Mouse (Mus musculus) kidney, postnatal 0 days (tissue): Measurements from ENCODE around the gene Osbpl10. TPM values are rescaled to one million over a fixed set of nuclear protein-coding genes. Genes with fewer than 3 reads are reported as not detected.

Experiments used
- ATAC-seq: fragments of 200-750 bp; cut with Nextera tagmentation; replicated peaks from 2 replicates; pipeline ENCODE4 v1.8.0; 2017; ENCODE audit warnings: low read depth, moderate number of reproducible peaks, moderate TSS enrichment, moderate library complexity; ENCODE audit not compliant: low FRiP score
- DNase-seq: peaks from one replicate; pipeline ENCODE4 v3.0.0-alpha.2; 2016; ENCODE audit warnings: low spot score
- H3K27ac ChIP-seq: fragments of 300-500 bp; sonication (generic); 2 replicates; pipeline ENCODE4 v1.5.1; 2014; ENCODE audit warnings: mild to moderate bottlenecking
- H3K27me3 ChIP-seq: fragments of 300-500 bp; sonication (generic); 2 replicates; pipeline ENCODE4 v1.6.1; 2014; ENCODE audit warnings: low read length, mixed read lengths; ENCODE audit not compliant: insufficient read depth
- H3K36me3 ChIP-seq: fragments of 300-500 bp; sonication (generic); 2 replicates; pipeline ENCODE4 v1.6.1; 2014; ENCODE audit warnings: low read length, mixed read lengths; ENCODE audit not compliant: insufficient read depth
- H3K4me1 ChIP-seq: fragments of 300-500 bp; sonication (generic); replicated peaks from 2 replicates; pipeline ENCODE4 v1.6.1; 2014; ENCODE audit warnings: antibody characterized with exemption, low read length, mixed read lengths; ENCODE audit not compliant: insufficient read depth
- H3K4me2 ChIP-seq: fragments of 300-500 bp; sonication (generic); 2 replicates; pipeline ENCODE4 v1.6.1; 2014; ENCODE audit warnings: mild to moderate bottlenecking, low read length, moderate library complexity, mixed read lengths
- H3K4me3 ChIP-seq: fragments of 300-500 bp; sonication (generic); replicated peaks from 2 replicates; pipeline ENCODE4 v1.5.1; 2014; ENCODE audit warnings: low read depth, low read length
- H3K9ac ChIP-seq: fragments of 300-500 bp; sonication (generic); 2 replicates; pipeline ENCODE4 v1.6.1; 2014; ENCODE audit warnings: low read depth, low read length
- H3K9me3 ChIP-seq: fragments of 300-500 bp; sonication (generic); replicated peaks from 2 replicates; pipeline ENCODE4 v1.6.1; 2016; ENCODE audit warnings: low read length, inconsistent platforms, mixed read lengths
- CTCF ChIP-seq: IDR thresholded peaks from 2 replicates; pipeline ENCODE4 v1.5.1; 2016; ENCODE audit warnings: antibody characterized with exemption, low read depth, mild to moderate bottlenecking, moderate library complexity
- WGBS: fragments of 180-500 bp; shearing (Covaris S2); extraction: QIAGEN DNeasy Blood & Tissue Kit; methylation state at CpG from one replicate; pipeline ENCODE4 v1.1.7; 2014; 5-methylcytosine and 5-hydroxymethylcytosine counted together
- polyA plus RNA-seq: library from polyadenylated mRNA; unstranded; fragments of >200 nt; fragmentation: Nextera tagmentation; extraction: Ambion mirVana; gene quantifications from 2 replicates; pipeline ENCODE4 v1.2.1, GENCODE M21; 2015

The Osbpl10 gene
- polyA plus RNA-seq, 1 experiment from 2014 or later: 2.8 TPM

DNA sequence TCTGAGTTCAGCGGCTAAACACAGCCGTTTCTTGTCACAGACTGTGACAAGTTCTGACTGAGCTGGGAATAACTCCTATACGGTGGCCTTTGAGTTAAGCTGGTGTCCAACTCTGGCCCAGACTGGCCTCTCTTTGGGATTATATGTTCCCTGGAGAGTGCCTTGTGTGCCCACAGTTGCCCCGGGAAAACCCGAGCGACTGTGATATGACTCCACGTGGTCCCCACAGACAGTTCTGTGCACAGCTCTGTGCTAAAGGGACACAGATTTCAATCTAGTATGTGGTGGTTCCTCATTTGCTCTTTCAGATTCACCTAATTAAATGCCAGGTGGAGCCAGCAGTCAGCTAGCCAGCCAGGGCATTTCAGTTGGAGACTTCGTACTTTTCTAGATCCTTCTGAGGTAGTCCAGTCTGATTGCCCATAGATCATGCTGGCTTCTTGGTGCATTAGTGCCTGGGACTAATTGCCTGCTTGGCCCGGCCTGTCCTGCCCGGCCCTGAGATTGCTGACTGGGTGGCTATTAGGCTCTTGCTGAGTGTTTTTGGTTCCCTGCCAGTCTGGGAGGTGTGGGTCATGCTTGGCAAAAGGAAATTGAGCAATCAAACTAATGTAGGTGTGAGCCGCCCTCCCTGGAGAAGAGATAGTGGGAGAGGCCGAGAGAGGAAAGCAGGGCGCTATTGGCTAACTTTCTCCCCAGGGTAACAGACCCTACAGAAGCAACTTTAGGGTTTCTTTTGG lies 71.8 kb downstream of the Osbpl10 start:
- Histone ChIP-seq H3K9ac (no peak overlapping the region), H3K27ac (0 out of 2 replicates have a peak overlapping the region, but pooled peaks have one; percentile 6), H3K4me3 (no peak overlapping the region), H3K4me2 (no peak overlapping the region), H3K27me3 (no peaks in the 10 kb centered on the region), H3K9me3 (no peaks in the 10 kb centered on the region), H3K36me3 (no peaks in the 10 kb centered on the region), H3K4me1 (peaks cover 10% of the 10 kb centered on the region; the same call in 1 of the 2 replicates)
- no peak for DNase-seq
- TF ChIP-seq CTCF: no peak
- ATAC-seq: 0 out of 2 replicates have a peak, but pooled peaks have one; percentile 7
- 61% methylated on average over 13 of the region's 13 CpGs for WGBS

DNA sequence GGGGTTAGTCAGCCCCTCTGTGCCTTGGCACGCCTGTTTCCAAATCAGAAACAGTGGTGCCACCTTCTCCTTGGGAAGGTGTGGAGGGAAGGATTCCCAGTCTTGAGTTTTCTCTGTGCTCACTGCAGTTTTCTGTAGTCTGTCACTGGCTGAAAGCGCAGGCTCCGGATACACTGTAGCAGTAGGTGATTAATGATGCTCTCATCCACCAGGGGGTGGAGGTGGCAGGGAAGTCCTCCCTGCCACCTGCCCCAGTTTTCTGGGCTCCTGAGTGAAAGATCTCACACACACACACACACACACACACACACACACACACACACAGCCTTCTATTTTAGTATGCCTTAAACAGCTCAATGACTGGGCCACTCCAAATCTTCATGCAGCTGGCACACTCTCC lies 73.6 kb downstream of the Osbpl10 start:
- 57% methylated on average over 3 of the region's 3 CpGs for WGBS
- Histone ChIP-seq H3K27ac (no peak overlapping the region), H3K4me3 (no peak overlapping the region), H3K4me2 (no peak overlapping the region), H3K9ac (no peak overlapping the region), H3K27me3 (no peaks in the 10 kb centered on the region), H3K9me3 (no peaks in the 10 kb centered on the region), H3K36me3 (no peaks in the 10 kb centered on the region), H3K4me1 (0 out of 2 replicates have a peak, but pooled peaks cover 5% of the 10 kb centered on the region)
- TF ChIP-seq CTCF: no peak
- ATAC-seq (no peak), DNase-seq (no peak)

DNA sequence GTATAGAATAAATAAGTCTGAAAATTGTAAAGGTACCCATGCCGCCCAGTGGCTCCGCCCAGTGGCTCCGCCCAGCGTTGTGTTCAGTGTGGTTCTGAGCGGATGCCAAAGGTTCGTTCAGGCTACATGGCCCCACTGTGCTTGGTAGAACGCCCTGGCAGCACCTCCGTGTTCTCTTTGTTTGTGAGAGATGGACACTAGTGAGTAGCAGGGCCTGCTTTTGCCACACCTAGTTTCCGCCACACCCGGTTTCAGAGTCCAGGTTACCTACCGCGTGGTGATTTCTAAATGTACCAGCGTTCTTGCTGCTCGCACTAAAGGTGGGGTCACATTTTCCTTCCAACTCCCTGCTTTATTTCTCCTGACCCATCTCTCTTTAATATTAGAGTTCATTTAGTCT lies 75.4 kb downstream of the Osbpl10 start:
- Histone ChIP-seq H3K27ac (no peak overlapping the region), H3K4me2 (no peak overlapping the region), H3K36me3 (no peaks in the 10 kb centered on the region), H3K9me3 (no peaks in the 10 kb centered on the region), H3K27me3 (no peaks in the 10 kb centered on the region), H3K4me1 (0 out of 2 replicates have a peak, but pooled peaks cover 5% of the 10 kb centered on the region), H3K4me3 (no peak overlapping the region), H3K9ac (no peak overlapping the region)
- TF ChIP-seq CTCF: no peak
- WGBS: 95% methylated on average over 14 of the region's 14 CpGs
- DNase-seq (no peak), ATAC-seq (no peak)

DNA sequence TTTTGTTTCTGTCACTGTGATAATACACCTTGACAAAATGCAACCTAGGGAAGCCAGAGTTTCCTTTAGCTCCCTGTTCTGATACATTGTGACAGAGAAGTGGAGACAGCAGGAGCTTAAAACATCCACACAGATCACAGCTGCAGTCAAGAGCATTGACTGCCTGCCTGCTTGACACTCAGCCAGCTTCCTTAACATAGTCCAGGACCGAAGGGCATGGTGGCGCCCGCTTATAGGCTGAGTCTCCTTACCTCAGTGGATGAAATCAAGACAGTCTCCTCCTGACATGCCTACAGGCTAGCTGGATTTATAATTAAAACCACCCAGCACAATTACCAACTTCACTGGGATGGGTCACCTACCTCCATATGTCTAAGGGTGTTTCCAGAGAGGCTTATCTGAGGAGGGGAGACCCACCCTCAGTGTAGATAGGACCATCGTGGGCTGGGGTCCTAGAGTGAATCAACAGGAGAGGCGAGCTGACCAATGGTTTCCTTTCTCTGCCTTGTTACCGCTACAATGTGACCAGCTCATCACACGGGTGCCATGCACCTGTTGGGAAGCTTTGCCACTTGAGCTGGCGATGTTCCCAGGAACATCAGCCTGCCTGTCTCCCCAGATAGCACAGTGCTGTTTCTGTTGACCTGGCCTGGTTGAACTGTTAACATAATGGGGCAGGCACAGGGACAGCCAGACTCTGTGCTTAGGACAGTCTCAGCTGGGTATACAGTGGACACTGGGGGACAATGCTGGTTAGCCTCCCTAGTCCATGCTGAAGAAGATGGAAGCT lies 76.9 kb downstream of the Osbpl10 start:
- H3K9ac ChIP-seq: no peak overlapping the region
- DNase-seq (no peak), ATAC-seq (no peak)
- no peaks in the 10 kb centered on the region for H3K9me3 ChIP-seq
- H3K4me1 ChIP-seq: 0 out of 2 replicates have a peak, but pooled peaks cover 4% of the 10 kb centered on the region
- H3K36me3 ChIP-seq: no peaks in the 10 kb centered on the region
- H3K4me2 ChIP-seq: no peak overlapping the region
- H3K27ac ChIP-seq: no peak overlapping the region
- 90% methylated on average over 8 of the region's 8 CpGs for WGBS
- no peaks in the 10 kb centered on the region for H3K27me3 ChIP-seq
- H3K4me3 ChIP-seq: no peak overlapping the region
- no peak for TF ChIP-seq CTCF

DNA sequence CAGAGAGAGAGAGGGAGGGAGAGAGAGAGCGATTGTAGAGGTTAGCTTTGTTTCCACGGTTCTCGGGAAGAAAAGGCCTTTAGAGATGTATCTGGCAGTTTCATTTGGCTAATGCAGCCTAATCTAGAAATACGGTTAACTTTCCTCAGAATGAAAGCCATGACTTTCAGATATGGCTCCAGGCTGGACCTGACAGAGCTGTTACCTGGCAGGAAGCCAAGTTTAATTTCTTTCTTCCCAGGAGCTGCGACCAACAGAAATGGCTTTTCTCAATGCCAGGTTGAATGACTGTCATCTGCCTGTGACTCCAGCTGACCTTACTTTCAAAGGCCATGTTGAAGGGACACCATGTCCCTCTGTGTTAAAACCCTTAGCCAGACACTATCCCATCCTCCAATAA lies 80.4 kb downstream of the Osbpl10 start:
- H3K27ac ChIP-seq: no peak overlapping the region

DNA sequence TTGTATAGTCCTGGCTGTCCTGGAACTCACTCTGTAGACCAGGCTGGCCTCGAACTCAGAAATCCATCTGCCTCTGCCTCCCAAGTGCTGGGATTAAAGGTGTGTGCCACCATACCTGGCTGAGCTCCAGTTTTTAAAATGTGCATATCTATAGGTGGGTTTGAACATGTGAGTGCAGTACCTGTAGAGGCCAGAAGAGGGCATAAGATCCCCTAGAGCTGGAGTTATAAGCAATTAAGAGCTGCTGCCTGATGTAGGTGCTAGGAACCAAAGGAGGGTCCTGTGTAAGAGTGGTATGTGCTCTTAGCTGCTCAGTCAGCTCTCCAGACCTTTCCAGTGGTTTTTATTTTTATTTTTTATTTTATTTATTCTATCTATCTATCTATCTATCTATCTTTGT lies 86.5 kb downstream of the Osbpl10 start:
- Histone ChIP-seq H3K27ac (no peak overlapping the region), H3K36me3 (no peaks in the 10 kb centered on the region), H3K4me2 (no peak overlapping the region), H3K27me3 (no peaks in the 10 kb centered on the region), H3K9me3 (no peaks in the 10 kb centered on the region; the same call in 1 of the 2 replicates), H3K4me1 (no peaks in the 10 kb centered on the region), H3K9ac (no peak overlapping the region), H3K4me3 (no peak overlapping the region)
- no peak for DNase-seq
- TF ChIP-seq CTCF: peak; percentile 32; the same call in 1 of the 2 replicates
- 90% methylated on average over 1 of the region's 1 CpGs for WGBS
- no peak for ATAC-seq

More for the DNA sequence above, 80.4 kb downstream of the Osbpl10 start:
- Histone ChIP-seq H3K27me3 (no peaks in the 10 kb centered on the region), H3K36me3 (no peaks in the 10 kb centered on the region), H3K9ac (no peak overlapping the region), H3K4me1 (no peaks in the 10 kb centered on the region), H3K4me3 (no peak overlapping the region), H3K9me3 (no peaks in the 10 kb centered on the region), H3K4me2 (no peak overlapping the region)
- no peak for DNase-seq
- no peak for ATAC-seq
- no peak for TF ChIP-seq CTCF
- WGBS: 56% methylated on average over 5 of the region's 5 CpGs
